Mouse (Mus musculus): ENCODE measurements around the gene 3110082I17Rik.

GRCm38 (mm10) chr5:139367884-139368458 lies 92.4 kb downstream of the 3110082I17Rik start:
- TF ChIP-seq CTCF (IDR thresholded peaks at IDR 0.05; ENCODE audit: borderline replicate concordance, insufficient read depth, low read depth, low read length) (no peak), POLR2A (IDR thresholded peaks at IDR 0.05; ENCODE audit: borderline replicate concordance, insufficient read depth, low read length) (no peak)
